Mouse (Mus musculus) heart, embryonic 16.5 days (tissue): Measurements from ENCODE around the gene Olfr1301. TPM values are rescaled to one million over a fixed set of nuclear protein-coding genes. Genes with fewer than 3 reads are reported as not detected.

Source experiments
- ATAC-seq: fragments of 200-750 bp; cut with Nextera tagmentation; replicated peaks from 2 replicates; pipeline ENCODE4 v1.8.0; 2017; ENCODE audit warnings: moderate number of reproducible peaks; ENCODE audit not compliant: insufficient read depth, low FRiP score; ENCODE audit errors: extremely low read depth
- H3K27ac ChIP-seq: fragments of 300-500 bp; sonication (generic); 2 replicates; pipeline ENCODE4 v1.5.1; 2014; ENCODE audit warnings: mild to moderate bottlenecking, low read length, control low read depth, moderate library complexity
- H3K27me3 ChIP-seq: fragments of 300-500 bp; sonication (generic); 2 replicates; pipeline ENCODE4 v1.6.1; 2014; ENCODE audit warnings: low read length, mixed read lengths; ENCODE audit not compliant: control insufficient read depth, insufficient read depth
- H3K36me3 ChIP-seq: fragments of 300-500 bp; sonication (generic); 2 replicates; pipeline ENCODE4 v1.6.1; 2014; ENCODE audit not compliant: control insufficient read depth, insufficient read depth
- H3K4me1 ChIP-seq: fragments of 300-500 bp; sonication (generic); 2 replicates; pipeline ENCODE4 v1.6.1; 2014; ENCODE audit warnings: low read length, mixed read lengths; ENCODE audit not compliant: control insufficient read depth, insufficient read depth
- H3K4me2 ChIP-seq: fragments of 300-500 bp; sonication (generic); 2 replicates; pipeline ENCODE4 v1.6.1; 2014; ENCODE audit warnings: low read depth, mild to moderate bottlenecking, control low read depth, low read length
- H3K4me3 ChIP-seq: fragments of 300-500 bp; sonication (generic); 2 replicates; pipeline ENCODE4 v1.5.1; 2014; ENCODE audit warnings: mild to moderate bottlenecking, control low read depth, low read length
- H3K9ac ChIP-seq: fragments of 300-500 bp; sonication (generic); 2 replicates; pipeline ENCODE4 v1.6.1; 2014; ENCODE audit warnings: low read length, control low read depth
- H3K9me3 ChIP-seq: fragments of 300-500 bp; sonication (generic); replicated peaks from 2 replicates; pipeline ENCODE4 v1.6.1; 2016; ENCODE audit warnings: low read length; ENCODE audit not compliant: control insufficient read depth
- WGBS: fragments of 180-500 bp; shearing (Covaris S2); extraction: QIAGEN DNeasy Blood & Tissue Kit; methylation state at CpG from one replicate; pipeline ENCODE4 v1.1.7; 2014; 5-methylcytosine and 5-hydroxymethylcytosine counted together
- polyA plus RNA-seq: library from polyadenylated mRNA; unstranded; fragments of >200 nt; fragmentation: Nextera tagmentation; extraction: Ambion mirVana; gene quantifications from 2 replicates; pipeline ENCODE4 v1.2.1, GENCODE M21; 2015

The Olfr1301 gene
- polyA plus RNA-seq: not detected in 2 replicates

DNA sequence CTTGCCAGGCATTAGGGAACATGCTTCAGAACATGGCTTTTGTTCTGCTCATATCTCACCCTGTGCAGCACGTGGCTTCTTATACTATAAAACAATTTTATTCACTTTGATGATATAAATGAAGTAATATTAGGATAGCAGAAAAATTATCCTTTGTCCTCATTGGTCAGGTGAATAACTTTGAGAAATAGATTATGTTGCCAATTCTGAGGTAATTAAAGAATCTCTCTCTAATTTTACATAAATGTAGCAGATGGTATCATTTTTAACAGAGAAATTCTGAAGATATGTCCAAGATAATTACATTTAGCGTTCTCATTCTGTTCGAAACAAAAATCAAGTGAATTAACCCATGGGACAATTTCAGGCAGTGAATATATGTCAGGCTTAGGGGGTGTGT, at the start of gene Olfr1301:
Olfr1301 (plus strand) TSS at position 301 of the 400 bp plus-strand sequence.
- WGBS: 71% methylated on average over 3 of the region's 3 CpGs
- Histone ChIP-seq H3K9ac (no peak within 1 kb of the TSS), H3K4me2 (no peak within 1 kb of the TSS), H3K4me1 (no peaks in the 10 kb centered on the region), H3K27me3 (no peaks in the 10 kb centered on the region), H3K4me3 (no peak within 1 kb of the TSS), H3K36me3 (no peaks in the 10 kb centered on the region), H3K9me3 (no peaks in the 10 kb centered on the region), H3K27ac (no peak within 1 kb of the TSS)
- ATAC-seq: no peak

DNA sequence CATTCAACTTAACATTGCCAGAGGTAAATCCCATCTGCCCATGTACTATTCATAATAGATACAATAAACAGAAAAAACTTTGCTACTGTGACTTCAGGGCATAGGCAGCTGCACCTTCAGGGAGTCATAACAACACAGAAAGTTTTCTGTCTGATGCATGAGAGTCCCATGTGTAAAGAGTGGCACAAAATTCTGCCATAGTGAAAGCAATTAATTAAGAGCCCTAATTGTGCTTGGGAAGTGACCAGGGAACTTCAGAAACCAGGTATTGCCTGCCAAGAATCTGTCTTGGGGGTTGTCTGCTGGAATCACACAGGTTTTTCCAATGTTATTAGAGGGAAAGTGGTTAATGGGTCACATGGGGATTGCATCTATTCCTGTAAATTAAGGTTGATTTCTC, 24.1 kb upstream of the Olfr1301 start:
- no peak for ATAC-seq
- Histone ChIP-seq H3K27ac (no peak overlapping the region), H3K9me3 (no peaks in the 10 kb centered on the region), H3K4me1 (no peaks in the 10 kb centered on the region), H3K9ac (no peak overlapping the region), H3K36me3 (no peaks in the 10 kb centered on the region), H3K27me3 (no peaks in the 10 kb centered on the region), H3K4me2 (no peak overlapping the region), H3K4me3 (no peak overlapping the region)

GRCm38 (mm10) chr2:111777129-111777528, 26.3 kb downstream of the Olfr1301 start, which contains the start of gene Olfr1302:
Gene Olfr1302, plus strand, starts transcription at chr2:111777429.
- WGBS: 65% methylated on average over 2 of the region's 2 CpGs
- Histone ChIP-seq H3K4me2 (no peak within 1 kb of the TSS), H3K27me3 (no peaks in the 10 kb centered on the region), H3K9ac (no peak within 1 kb of the TSS), H3K27ac (no peak within 1 kb of the TSS), H3K4me1 (no peaks in the 10 kb centered on the region), H3K9me3 (no peaks in the 10 kb centered on the region), H3K4me3 (no peak within 1 kb of the TSS), H3K36me3 (no peaks in the 10 kb centered on the region)
- no peak for ATAC-seq

Other genes with a start within 250 kb of the Olfr1301 start
- gene Olfr1293-ps, start 225.8 kb upstream of the Olfr1301 start, polyA plus RNA-seq: not detected in 2 replicates
- not detected in 2 replicates for gene Olfr1294, start 210.7 kb upstream of the Olfr1301 start, polyA plus RNA-seq
- gene Olfr1295, start 181.3 kb upstream of the Olfr1301 start, polyA plus RNA-seq: not detected in 2 replicates
- gene Olfr1297, start 124.5 kb upstream of the Olfr1301 start, polyA plus RNA-seq: not detected in 2 replicates
- not detected in 2 replicates for gene Olfr1298, start 101.8 kb upstream of the Olfr1301 start, polyA plus RNA-seq
- not detected in 2 replicates for gene Olfr1299, start 89.6 kb upstream of the Olfr1301 start, polyA plus RNA-seq
- gene Olfr1302, start 26.4 kb downstream of the Olfr1301 start, polyA plus RNA-seq: not detected in 2 replicates
- gene Olfr1303, start 69.3 kb downstream of the Olfr1301 start, polyA plus RNA-seq: not detected in 2 replicates
- not detected in 2 replicates for gene Olfr1305, start 126.1 kb downstream of the Olfr1301 start, polyA plus RNA-seq
- not detected in 2 replicates for gene Olfr1306, start 165.3 kb downstream of the Olfr1301 start, polyA plus RNA-seq
- not detected in 2 replicates for gene Olfr1307, start 198.4 kb downstream of the Olfr1301 start, polyA plus RNA-seq
- gene Olfr1308, start 213.9 kb downstream of the Olfr1301 start, polyA plus RNA-seq: not detected in 2 replicates
- gene Olfr1309, start 239.3 kb downstream of the Olfr1301 start, polyA plus RNA-seq: not detected in 2 replicates